Mouse (Mus musculus) activated CD4-positive, CD25-positive, alpha-beta regulatory T cell, adult 4 months (primary cell): ENCODE results near the gene Pgs1. TPM values are rescaled to one million over a fixed set of nuclear protein-coding genes. Genes with fewer than 3 reads are reported as not detected.
A peak's percentile ranks its signal among the peaks of the same experiment; 100 is the strongest.

Experiments
- ATAC-seq: one replicate; pipeline ENCODE4 v1.8.0; 2017
- polyA plus RNA-seq, 2 experiments: library from polyadenylated mRNA; unstranded; fragments of 100-300 nt; shearing (Covaris generic); gene quantifications; one replicate each; pipeline ENCODE4 v1.2.1; 2017

Pgs1 gene
- polyA plus RNA-seq, 2 experiments from 2014 or later = 34.6 to 38.3 TPM

DNA sequence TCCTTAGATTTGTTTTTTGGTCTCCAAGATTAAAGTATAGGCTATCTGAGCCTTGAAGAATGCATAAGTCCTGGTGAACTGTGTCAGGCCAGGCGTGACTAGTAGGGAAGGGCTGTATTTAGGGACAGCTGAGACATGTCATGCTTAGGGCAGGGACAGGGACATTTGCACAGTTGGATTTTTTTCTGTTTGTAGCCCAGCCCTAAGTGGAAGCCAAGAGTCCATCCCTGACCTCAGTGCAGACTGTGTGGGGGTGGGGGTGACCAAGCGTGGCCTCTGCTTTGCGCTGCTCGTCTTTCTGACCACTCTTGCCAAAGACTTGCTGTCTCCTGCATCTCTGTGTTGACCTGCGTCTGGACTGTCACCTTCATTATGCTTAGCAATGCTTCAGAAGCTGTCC, 18.1 kb downstream of the Pgs1 start:
- ATAC-seq = no peak

DNA sequence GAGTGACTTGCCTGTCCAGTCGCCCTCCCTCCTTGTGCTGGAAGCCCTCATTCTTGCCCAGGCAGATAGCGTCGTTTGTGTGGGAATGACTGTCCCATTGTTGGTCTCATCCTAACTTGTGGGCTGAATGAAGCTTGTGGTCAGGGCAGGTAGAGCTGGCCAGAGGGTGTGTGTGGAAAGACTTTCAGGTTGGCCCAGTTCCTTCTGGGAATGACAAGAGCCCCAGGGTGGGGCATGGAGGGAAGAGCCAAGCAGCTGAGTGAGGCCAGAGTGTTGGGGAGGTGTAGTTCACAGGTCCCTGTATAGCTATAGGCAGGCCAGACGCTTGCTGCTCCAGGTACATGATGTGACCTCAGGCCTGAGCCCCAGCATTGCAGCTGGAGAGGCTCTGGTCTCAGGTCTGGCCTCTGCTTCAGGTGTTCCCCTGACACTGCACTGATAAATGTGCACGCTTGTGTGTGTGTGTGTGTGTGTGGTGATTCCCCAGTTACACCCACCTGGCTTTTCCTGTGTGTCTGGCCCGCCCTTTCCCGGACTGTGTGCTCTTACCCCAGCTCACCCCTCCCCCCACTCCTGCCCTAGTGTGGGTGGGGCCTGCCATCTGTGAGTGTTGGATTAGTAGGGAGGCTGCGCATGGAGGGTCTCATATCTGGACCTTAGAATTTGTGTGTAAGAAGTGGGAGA, 21.5 kb downstream of the Pgs1 start:
- ATAC-seq = peak; percentile 23

DNA sequence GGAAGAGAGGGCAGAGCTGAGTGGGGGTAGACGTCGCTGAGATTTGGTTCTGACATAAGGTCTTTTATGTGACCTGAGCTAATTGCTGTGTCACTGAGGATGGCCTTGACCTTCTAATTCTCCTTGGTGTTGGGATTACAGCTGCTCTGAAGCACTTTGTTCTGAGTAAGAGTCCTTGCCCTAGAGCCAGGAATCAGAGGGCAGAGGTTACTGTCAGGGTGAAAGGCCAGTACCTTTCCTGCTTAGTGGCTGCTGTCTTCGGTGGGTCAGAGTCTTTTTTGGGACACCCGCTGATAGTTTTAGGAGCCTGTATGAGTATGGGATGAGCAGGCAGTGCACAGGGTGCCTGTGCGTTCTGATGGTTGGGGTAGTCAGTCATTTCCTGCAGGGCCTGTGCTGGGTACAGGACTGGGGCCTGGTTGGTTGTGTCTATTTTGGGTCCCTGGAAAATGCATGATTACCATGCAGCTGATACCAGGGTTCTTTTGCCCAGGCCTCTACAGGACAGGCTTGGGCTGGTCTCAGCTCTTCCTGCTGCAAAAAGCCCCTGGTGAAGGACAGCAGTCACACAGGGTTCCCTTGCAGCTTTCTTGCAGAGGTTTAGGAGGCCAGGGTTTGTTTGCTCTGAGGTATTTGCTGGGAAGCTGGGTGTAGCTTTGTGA, 22.2 kb downstream of the Pgs1 start:
- ATAC-seq = no peak

DNA sequence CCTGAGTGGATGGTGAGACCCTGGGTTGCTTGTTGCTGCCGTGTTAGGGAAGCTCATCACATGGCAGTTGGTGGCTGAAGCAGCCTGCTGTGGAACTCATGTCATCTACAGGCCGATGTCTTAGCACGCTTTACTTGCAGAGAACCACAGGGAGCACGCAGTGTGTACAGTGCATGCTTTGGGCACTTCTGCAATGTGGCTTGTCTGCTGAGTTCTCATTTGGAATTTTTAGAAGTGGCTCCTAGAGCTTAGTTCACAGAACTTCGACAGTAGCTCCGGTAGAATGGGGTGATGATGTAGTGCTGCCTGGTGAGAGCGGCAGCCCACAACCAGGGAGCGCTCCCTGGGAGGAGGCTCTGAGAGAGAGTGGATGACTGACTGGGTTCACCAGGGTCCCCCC, 22.8 kb downstream of the Pgs1 start:
- no peak for ATAC-seq

DNA sequence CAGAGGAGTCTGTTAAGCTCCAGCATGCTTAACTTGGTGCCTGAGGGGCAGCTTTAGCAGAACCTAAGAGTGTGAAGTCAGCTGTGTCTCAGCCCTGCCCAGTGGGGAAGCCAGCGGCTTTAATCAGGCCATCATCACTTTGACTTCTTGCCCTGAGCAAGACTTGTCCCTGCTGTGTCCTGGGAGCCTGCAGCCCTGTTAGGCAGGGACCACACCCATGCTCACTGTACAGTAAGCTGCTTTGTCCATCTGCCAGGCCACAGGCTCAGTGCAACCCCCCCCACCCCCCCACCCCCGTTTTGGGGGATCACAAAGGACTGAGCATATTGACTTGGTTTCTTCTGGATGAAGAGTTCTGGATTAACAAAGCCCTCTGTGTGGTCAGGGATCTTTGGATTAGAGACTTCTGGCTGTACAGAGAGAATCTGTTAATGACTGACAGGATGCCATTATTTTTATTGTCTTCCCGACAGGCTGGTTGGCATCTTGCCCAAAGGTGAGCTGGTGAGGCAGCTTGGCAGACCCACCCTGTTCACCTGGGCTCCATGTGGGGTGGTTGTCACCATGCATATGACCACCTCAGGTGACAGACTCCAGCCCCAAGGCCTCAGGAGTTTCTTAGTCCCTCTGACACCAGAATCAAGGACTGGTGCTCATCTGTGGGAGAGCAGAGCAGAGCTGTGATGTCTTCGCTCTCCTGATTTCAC, 23.9 kb downstream of the Pgs1 start:
- no peak for ATAC-seq

DNA sequence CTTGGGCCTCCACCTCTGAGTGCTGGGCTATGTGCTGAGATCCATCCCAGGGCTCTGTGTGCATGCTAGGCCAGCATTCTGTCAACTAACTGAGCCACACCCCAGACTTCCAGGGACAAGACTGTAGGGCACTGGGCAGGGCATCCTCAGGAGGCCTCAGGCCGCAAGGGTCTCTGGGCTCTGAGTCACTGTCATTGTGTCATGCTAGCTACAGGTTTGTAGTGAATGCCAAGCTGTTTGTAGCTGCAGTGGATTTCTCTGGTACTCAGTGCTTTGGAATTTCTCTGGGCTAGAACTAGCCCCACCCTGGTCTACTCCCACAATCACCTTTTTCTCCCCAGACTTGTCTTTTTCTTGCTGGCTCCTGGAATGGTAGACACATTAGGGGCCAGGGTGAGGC, 26.5 kb downstream of the Pgs1 start:
- ATAC-seq = no peak

DNA sequence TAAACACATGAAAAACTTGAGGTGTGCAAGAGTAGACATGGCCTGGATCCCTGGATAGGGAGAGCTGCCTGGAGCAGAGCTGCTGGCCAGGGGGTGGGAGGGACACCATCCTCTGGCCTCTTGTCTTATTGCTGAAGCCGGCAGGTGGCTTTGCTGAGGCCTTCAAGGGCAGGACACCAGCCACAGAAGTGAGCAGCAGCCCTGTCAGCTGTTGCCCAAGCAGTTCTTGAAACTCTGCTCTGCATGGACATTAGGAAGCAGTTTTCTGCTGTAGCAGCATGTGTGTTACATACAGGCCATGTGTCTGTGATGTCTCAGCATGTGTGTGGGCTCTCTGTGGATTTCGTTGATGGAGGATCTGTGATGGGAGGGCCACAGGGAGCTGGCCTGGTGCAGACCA, 27.2 kb downstream of the Pgs1 start:
- no peak for ATAC-seq

DNA sequence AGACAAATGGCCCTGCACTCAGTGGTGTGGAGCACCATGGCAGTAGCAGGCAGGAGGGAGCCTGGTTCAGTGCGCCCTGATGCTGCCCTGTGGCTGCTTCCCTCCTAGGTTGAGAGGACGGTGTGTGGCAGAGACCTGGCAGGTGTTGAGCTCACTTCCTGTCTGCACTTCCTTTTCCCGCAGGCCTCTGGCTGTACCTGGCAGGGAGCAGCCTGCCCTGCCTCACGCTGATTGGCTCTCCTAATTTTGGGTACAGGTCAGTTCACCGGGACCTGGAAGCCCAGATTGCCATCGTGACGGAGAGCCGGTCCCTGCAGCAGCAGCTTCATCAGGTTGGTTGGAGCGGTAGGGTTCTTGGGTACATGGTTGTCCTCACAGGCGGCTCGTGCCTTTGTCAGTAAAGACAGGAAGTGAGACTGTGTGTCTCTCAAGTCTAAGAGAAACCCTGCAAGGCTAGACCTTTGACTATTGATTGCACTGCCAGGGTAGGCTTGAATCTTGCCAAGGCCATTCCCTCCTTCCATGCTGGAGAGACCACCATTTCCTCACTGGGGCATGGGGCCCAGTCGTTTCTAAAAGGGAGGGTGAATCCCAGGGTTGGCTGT, 28.4 kb downstream of the Pgs1 start:
- peak; percentile 82 for ATAC-seq

DNA sequence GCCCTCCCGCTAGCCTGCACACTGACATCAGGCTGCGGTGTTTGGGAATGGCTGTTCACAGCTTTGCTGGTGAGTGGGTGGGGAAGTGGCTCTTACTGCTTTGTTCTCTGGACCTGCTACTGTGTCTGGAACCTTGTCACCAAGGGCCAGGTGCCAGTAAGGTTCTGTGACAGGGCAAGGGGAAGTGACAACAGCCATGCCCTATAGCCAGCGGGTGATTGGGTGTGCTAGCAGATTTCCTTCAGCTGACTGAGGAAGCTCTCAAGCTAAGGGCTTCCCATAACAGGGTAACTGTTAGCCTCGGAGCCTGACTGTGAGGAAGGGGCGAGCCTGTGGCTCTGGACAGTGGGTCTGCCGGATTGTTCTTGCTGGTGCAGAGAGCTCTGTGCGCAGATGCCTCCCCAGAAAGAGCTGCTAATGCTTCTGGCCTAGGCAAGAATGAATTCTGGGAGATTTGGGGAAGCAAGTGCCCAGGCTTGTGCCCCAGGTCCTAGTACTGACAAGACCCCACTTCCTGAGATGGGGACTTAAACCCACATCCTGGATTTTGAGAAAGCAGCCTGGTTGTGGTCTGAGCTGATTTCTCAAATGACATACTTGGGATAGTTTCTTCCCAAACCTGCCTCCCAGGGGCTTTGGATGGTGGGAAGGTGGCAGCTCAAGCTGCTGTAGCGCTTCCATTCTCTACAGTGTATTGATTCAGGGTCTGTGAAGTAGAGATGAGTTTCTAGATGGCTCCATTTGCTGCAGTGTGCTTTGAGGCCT, 29.5 kb downstream of the Pgs1 start:
- peak; percentile 55 for ATAC-seq

DNA sequence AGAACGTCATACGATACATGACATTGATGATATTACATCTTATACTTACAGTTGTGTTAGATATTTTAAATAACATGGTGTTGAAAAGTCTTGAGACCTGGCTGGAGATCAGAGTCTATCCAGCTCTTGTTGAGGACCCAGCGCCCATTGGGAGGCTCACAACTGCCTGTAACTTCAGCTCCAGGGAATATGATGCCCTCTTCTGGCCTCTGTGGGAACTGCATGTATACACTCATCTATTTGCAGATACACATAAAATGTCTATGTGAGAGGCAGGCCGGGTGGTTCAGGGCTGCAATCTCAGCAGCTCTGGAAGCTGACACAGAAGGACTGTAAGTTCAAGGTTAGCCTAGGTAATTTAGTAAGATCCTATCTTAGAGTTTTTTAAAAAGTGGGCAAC, 32.2 kb downstream of the Pgs1 start:
- no peak for ATAC-seq

DNA sequence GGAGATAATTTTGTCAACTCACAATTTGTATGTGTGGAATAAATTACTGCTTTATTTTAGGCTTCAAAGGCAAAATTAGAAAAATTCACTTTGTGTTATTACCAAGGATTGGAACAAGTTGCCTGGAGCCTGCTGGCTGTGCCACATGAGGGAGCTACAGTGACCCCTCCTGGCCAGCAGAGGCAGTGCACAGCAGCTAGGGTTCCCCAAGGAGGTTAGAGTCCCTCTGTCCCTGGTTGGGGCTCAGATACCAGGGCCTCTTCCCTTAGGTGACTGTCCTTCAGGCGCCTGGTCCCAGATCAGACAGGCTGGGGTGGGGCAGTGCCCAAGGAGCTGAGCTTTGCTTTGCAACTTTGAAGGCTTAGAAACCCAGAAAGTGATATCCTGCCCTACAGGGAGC, 35.7 kb downstream of the Pgs1 start:
- ATAC-seq = peak; percentile 59

DNA sequence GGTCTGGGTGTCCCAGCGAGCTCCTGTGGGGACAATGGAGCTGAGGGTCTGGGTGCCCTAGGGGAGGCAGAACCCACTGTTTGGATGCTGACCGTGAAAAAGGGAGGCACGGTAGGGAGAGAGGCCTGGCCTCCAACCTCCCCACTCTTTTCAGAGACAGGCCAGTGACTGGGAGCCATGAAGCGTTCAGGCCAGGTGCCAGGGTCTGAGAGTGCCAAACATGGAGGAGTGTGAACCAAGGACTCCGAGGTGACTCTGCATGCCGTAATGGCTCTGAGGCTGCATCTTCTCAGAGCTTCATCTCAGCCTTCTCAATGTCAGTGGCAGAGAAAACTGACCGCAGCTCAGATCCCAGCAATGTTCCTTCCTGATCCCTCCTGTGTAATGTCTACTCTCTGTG, 37.4 kb downstream of the Pgs1 start:
- no peak for ATAC-seq

DNA sequence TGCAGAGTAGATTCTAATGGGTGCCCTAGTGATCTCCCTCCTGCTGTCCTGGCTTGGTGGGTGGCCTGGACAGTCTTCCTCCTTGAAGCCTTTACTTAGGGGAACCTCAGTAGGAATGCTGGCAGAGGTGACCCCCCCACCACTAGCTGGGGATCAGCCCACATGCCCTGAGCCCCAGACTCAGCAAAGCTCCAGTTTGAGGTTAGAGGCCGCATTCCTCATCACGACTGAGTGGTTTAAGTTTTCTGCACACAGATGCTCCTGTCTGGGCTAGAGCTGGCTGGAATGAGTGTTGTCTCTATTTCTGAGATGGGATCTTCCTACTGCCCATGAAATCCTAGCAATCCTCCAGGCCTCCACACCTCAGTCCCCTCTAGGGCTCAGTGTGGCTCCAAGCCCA, 38.0 kb downstream of the Pgs1 start:
- no peak for ATAC-seq

DNA sequence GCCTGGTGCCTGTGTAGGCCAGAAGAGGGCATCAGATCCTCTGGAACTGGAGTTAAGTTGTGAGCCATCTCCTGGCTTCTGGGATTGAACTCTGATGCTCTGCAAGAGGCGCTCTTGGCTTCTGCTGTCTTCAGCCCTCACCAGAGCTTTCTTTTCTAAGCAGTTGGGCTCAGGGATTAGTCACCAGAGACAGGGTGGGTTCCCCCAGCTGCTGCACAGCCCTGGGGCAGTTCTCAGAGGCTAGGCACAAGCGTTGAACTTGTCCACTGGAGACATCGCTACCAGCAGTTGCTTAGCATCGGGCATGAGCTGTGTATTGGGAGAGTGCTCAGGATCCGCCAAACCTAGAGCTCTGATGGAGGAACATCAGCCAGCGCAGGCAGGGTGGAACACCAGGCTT, 43.1 kb downstream of the Pgs1 start:
- no peak for ATAC-seq

DNA sequence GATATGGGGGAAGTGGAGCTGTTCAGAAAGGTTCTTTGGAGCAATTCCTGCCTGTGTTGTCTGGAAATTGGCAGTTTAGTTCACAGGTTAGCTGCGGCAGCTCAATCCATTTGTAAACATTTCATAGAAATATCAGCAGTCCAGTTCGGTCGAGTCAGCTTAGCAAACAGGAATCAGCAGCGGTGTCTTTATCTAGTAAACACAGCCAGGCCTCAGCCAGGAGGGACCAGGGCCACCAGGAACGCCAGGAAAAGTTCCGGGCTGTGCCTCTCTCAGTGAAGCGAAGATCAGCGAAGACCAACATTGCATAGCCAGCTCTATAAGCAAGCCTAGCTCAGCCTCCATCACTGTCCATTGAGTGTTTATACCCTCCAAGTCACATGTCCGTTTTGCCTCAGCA, 45.0 kb downstream of the Pgs1 start:
- ATAC-seq = no peak

DNA sequence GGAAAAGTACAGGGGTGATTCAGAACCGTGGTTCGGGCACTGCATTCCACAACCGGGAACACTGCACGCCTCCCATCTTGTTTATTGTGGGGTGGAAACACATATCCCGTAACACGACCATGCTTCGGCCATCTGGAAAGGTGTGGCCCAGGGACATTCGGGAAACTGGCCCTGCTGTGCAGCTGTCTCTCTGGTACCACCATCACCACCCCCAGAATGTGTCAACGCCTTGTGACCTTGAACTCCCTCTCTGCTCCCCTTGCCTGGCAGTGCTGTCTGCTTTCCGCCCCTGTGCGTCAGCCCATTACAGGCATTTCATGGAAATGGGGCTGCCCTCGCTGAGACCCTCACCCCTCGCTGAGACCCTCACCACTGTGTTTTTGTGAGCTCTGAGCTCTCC, 48.3 kb downstream of the Pgs1 start:
- ATAC-seq = no peak

DNA sequence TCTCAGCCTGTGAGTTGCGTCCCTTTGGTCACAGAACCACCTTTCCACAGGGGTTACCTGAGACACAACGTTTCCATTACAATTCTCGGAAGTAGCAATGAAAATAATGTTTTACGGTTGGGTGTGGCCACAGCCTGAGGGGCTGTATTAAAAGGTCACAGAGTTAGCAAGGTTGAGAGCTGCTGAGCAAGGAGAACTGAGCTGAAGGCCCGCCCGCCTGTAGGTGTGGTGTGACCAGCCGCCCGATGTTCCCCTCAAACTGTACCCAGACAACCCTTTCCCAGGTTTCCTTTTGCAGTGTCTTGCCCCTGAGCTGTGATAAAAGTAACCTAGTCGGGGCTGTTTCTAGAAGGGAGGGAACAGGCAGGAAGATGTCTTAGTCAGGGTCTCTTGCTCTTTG, 49.0 kb downstream of the Pgs1 start:
- no peak for ATAC-seq

DNA sequence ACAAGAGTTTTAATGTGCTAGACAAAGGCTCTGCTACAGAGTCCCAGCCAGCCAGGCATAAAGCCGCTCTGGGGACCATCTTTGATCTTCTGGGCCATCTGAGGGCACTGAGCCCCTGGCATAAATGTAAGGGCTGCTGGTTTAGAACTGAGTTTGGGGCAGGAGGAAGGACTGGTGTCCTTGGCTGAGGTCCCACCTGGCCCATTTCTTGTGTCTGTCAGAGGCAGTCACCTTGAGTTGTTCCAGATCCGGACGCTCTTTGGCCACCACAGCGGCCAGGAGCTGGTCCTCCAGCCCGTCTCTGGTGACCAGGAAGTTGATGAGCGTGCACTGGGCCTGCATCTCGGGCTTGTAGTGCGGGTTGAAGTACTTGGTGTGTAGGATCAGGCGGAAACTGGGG, 56.7 kb downstream of the Pgs1 start:
- ATAC-seq = no peak

DNA sequence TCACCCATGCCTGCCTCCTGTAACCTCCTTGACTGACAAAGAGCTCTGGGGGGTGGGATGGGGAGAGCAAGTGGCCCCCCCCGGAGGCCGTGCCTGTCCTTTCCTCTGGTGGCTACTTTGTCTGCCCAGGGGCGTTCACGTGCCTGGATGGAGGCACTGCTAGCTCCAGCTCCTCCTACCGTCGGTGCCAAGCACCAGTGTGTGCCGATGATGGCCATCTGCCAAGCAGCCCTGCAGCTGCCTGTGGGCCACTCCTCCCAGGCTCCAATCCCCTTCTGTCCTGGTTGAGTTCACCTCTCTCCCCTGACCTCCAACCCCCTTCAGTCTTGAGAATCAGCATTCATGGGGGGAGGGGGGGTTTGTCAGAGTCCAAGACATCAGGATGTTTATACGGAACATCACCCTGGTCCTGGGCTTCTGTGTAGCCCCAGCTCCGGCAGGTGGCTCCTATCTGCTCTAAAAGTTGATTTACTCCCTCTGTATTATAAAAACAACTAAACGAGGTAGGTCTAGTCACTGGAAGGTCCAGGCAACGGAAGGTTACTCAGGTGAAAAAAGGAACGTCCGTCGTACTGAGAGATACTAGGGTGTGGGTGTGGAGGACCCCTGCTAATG, 57.3 kb downstream of the Pgs1 start:
- ATAC-seq = no peak

DNA sequence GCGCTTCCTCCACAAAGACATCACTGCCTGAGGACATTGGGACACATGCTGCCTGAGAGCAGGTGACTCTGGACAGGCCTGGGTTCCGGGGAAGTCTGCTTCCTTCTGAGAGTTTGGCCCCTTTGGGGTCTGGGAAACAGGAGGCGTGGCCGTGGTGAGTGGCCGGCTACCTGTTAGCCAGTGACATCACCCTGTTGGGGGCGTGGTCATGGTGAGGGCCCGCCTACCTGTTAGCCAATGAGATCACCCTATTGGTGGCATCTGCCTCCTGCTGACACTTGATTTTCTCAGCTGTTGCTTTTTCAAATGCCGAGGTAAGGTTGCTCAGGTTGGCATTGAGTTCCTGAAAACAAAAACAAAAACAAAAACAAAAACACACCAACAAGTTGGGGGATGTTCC, 63.5 kb downstream of the Pgs1 start:
- no peak for ATAC-seq

DNA sequence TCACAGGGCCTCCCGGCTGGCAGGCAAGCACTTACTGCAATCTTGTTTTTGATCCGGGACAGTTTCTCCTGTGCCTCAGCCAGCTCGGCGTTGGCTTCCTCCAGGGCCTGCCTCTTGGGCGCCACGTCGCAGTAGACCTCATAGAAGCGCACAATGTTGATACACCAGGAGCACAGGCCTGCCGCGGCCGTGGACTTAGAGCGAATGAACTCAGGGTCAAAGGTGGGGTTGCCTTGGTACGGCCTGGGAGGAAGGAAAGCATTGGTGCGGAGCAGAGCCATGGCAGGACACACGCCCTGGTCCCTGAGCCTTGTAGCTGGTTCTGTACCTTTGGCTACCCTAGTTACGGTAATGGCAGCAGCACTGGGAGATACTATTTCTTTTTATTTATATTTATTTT, 64.1 kb downstream of the Pgs1 start:
- ATAC-seq = no peak

DNA sequence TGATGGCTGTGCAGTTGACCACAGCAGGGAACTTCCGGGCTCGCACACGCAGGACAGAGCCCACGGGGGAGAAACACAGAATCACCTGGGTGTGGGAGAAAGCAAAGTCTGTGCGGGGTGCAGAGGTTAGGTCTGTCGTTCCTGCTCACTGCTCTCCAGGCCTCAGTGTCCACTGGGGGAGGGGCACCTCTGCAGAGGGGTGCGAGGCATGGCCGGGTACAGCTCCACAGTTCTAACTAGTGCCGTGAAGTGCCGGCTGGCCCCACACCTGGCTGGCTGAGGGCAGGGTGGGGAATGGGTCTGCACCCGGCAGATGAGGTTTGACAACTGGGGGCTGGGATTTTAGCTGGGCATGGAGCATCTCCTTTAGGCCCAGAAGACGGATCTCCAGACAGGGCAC, 72.3 kb downstream of the Pgs1 start:
- no peak for ATAC-seq

DNA sequence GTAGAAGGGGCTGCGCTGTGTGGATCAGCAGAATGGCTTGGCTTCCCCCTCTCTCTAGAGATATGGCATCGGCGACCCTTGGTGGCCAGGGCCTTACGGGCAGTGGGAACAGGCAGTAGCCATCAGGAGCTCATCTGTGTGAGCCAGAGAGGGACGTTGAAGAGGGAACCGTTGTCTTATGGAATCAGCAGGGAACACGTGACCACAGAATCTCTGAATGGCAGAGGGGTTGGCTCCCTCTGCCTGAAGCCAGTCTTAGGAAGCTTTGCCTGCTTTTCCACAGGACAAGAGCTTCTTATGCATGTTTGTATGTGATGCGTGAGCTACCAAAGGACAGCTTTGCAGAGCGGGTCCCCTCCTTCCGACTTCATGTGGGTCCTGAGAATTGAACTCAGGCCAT, 72.8 kb downstream of the Pgs1 start:
- ATAC-seq = no peak
